Mouse (Mus musculus): ENCODE data around the gene Acvr2a. TPM values are rescaled to one million over a fixed set of nuclear protein-coding genes. Genes with fewer than 3 reads are reported as not detected.
"Not testable (repeated sequence)": the region's sequence is repeated elsewhere in the genome, so short reads cannot be mapped to it uniquely, and the experiment has no call there.

The Acvr2a gene
- total and polyA plus RNA-seq, 2 experiments from 2014 or later = 30.3 to 69.8 TPM

DNA sequence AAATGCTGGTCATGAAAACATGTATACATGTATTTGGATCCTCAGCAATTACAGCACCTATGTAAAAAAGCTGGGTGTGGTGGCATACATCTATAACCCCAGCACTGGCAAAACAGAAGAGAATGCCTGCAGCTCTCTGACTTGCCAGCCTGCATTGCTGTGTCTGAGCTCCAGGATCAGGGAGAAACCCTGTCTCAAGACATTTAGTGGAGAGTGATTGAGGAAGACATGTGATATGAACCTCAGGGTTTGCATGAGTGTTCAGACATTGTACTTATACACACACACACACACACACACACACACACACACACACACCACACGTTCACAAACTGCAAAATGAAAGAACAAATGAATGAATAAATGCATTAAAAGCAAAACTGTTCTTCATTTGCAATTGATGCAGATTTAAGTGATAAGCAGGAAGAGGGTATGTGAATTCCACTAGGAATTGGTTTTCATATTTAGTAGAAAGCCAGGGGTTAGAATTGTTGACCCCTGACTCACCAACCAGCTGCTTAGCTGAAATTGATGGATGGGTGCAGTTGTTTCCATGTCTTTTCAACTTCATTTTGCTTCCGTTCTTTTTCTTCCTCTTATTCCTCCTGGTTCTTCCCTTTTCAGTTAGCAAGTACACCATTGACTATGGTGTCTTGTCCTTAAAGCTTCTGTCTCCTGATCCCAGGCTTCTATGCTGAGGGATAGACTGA lies 32.9 kb downstream of the Acvr2a start:
- TF ChIP-seq CTCF (IDR thresholded peaks at IDR 0.05) = no peak
- Histone ChIP-seq H3K9ac (replicated peaks; ENCODE audit: low read length, poor library complexity, severe bottlenecking) (no peak overlapping the region), H3K27me3 (ENCODE audit: insufficient read depth, low read length) (no peaks in the 10 kb centered on the region), H3K36me3 (ENCODE audit: insufficient read depth, low read length) (no peaks in the 10 kb centered on the region), H3K4me2 (ENCODE audit: low read depth, low read length, poor library complexity, severe bottlenecking) (no peak overlapping the region), H3K27ac (ENCODE audit: low read depth, low read length) (no peak overlapping the region), H3K9me3 (ENCODE audit: low read length) (no peaks in the 10 kb centered on the region), H3K4me3 (ENCODE audit: low read depth, low read length) (no peak overlapping the region), H3K4me1 (ENCODE audit: insufficient read depth, low read length) (no peaks in the 10 kb centered on the region)
- 63% methylated on average over 2 of the region's 2 CpGs for WGBS
- no peak for DNase-seq (ENCODE audit: low spot score)
- ATAC-seq (ENCODE audit: low FRiP score) = no peak

DNA sequence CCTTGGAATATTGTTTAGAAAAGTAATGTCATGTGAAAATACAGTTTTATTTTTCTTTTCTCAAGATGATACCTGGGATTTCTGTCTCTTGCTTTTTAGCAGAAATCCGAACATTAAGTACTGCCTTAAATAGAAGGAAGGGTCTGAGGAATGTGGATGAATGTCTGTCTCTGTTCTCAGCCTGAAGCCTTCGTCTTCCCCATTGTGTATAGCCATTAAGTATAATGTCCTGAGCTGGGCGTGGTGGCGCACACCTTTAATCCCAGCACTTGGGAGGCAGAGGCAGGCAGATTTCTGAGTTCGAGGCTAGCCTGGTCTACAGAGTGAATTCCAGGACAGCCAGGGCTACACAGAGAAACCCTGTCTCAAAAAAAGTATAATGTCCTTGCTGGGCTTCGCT lies 51.7 kb downstream of the Acvr2a start:
- not testable (repeated sequence) for H3K27me3 ChIP-seq (ENCODE audit: insufficient read depth, low read length); H3K4me2 ChIP-seq (ENCODE audit: low read depth, low read length, poor library complexity, severe bottlenecking); DNase-seq (ENCODE audit: low spot score); H3K9ac ChIP-seq (replicated peaks; ENCODE audit: low read length, poor library complexity, severe bottlenecking); H3K36me3 ChIP-seq (ENCODE audit: insufficient read depth, low read length); H3K4me1 ChIP-seq (ENCODE audit: insufficient read depth, low read length); ATAC-seq (ENCODE audit: low FRiP score); H3K9me3 ChIP-seq (ENCODE audit: low read length); H3K4me3 ChIP-seq (ENCODE audit: low read depth, low read length); H3K27ac ChIP-seq (ENCODE audit: low read depth, low read length)
- WGBS = 96% methylated on average over 6 of the region's 6 CpGs

GRCm38 (mm10) chr2:48868199-48868913 lies 54.4 kb downstream of the Acvr2a start:
- DNase-seq (ENCODE audit: low spot score) (no peak), ATAC-seq (ENCODE audit: low FRiP score) (no peak)
- no peak overlapping the region for H3K4me2 ChIP-seq (ENCODE audit: low read depth, low read length, poor library complexity, severe bottlenecking)
- H3K4me1 ChIP-seq (ENCODE audit: insufficient read depth, low read length) = no peaks in the 10 kb centered on the region
- no peaks in the 10 kb centered on the region for H3K9me3 ChIP-seq (ENCODE audit: low read length)
- 90% methylated on average over 5 of the region's 5 CpGs for WGBS
- TF ChIP-seq CTCF (IDR thresholded peaks at IDR 0.05) = no peak
- no peaks in the 10 kb centered on the region for H3K27me3 ChIP-seq (ENCODE audit: insufficient read depth, low read length)
- H3K27ac ChIP-seq (ENCODE audit: low read depth, low read length) = no peak overlapping the region
- no peaks in the 10 kb centered on the region for H3K36me3 ChIP-seq (ENCODE audit: insufficient read depth, low read length)
- no peak overlapping the region for H3K9ac ChIP-seq (replicated peaks; ENCODE audit: low read length, poor library complexity, severe bottlenecking)
- no peak overlapping the region for H3K4me3 ChIP-seq (ENCODE audit: low read depth, low read length)

- H3K4me3 ChIP-seq (ENCODE audit: low read depth, low read length) = no peak overlapping the region
- H3K27me3 ChIP-seq (ENCODE audit: insufficient read depth, low read length) = no peaks in the 10 kb centered on the region
- no peak overlapping the region for H3K4me2 ChIP-seq (ENCODE audit: low read depth, low read length, poor library complexity, severe bottlenecking)
- no peaks in the 10 kb centered on the region for H3K36me3 ChIP-seq (ENCODE audit: insufficient read depth, low read length)
- no peak overlapping the region for H3K9ac ChIP-seq (replicated peaks; ENCODE audit: low read length, poor library complexity, severe bottlenecking)
- H3K4me1 ChIP-seq (ENCODE audit: insufficient read depth, low read length) = no peaks in the 10 kb centered on the region; the same call in 1 of the 2 replicates
- peak; percentile 85 for TF ChIP-seq CTCF (IDR thresholded peaks at IDR 0.05)
- ATAC-seq (ENCODE audit: low FRiP score) (no peak), DNase-seq (ENCODE audit: low spot score) (peak; percentile 91)
- H3K9me3 ChIP-seq (ENCODE audit: low read length) = no peaks in the 10 kb centered on the region
- H3K27ac ChIP-seq (ENCODE audit: low read depth, low read length) = no peak overlapping the region
Measured at GRCm38 (mm10) chr2:48885945-48886344, 72.0 kb downstream of the Acvr2a start.

DNA sequence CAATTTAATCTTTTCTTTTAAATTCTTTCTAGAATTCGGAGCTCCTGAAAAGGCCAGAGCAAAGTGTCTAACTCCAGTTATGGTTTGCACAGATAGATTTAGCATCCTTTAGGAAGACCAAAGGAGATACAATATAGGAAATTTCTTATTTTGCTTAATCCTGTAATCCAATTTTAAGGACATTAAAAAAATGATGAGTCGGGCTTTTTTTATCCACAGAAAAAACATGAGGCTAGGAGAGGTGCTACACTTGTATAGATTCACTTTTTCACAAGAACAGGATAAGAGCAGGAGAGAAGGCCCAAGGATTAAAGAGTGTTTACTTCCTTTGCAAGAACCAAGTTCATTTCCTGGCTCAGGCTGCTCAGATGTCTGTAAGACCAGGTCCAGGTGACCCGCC lies 81.3 kb downstream of the Acvr2a start:
- 82% methylated on average over 3 of the region's 3 CpGs for WGBS
- Histone ChIP-seq H3K4me1 (ENCODE audit: insufficient read depth, low read length) (no peaks in the 10 kb centered on the region), H3K27ac (ENCODE audit: low read depth, low read length) (no peak overlapping the region), H3K4me2 (ENCODE audit: low read depth, low read length, poor library complexity, severe bottlenecking) (no peak overlapping the region), H3K36me3 (ENCODE audit: insufficient read depth, low read length) (peaks cover 11% of the 10 kb centered on the region), H3K9ac (replicated peaks; ENCODE audit: low read length, poor library complexity, severe bottlenecking) (no peak overlapping the region), H3K4me3 (ENCODE audit: low read depth, low read length) (no peak overlapping the region), H3K9me3 (ENCODE audit: low read length) (no peaks in the 10 kb centered on the region), H3K27me3 (ENCODE audit: insufficient read depth, low read length) (no peaks in the 10 kb centered on the region)
- TF ChIP-seq CTCF (IDR thresholded peaks at IDR 0.05) = no peak
- DNase-seq (ENCODE audit: low spot score) (no peak), ATAC-seq (ENCODE audit: low FRiP score) (no peak)

- TF ChIP-seq CTCF (IDR thresholded peaks at IDR 0.05) = peak; percentile 80
- H3K27me3 ChIP-seq (ENCODE audit: insufficient read depth, low read length) = no peaks in the 10 kb centered on the region
- H3K9me3 ChIP-seq (ENCODE audit: low read length) = no peaks in the 10 kb centered on the region
- peak; percentile 58 for DNase-seq (ENCODE audit: low spot score)
- ATAC-seq (ENCODE audit: low FRiP score) = no peak
- no peak overlapping the region for H3K27ac ChIP-seq (ENCODE audit: low read depth, low read length)
- H3K4me1 ChIP-seq (ENCODE audit: insufficient read depth, low read length) = no peaks in the 10 kb centered on the region
- no peak overlapping the region for H3K4me2 ChIP-seq (ENCODE audit: low read depth, low read length, poor library complexity, severe bottlenecking)
- 46% methylated on average over 2 of the region's 2 CpGs for WGBS
- no peak overlapping the region for H3K4me3 ChIP-seq (ENCODE audit: low read depth, low read length)
- peaks cover 6% of the 10 kb centered on the region; the same call in 1 of the 2 replicates for H3K36me3 ChIP-seq (ENCODE audit: insufficient read depth, low read length)
- no peak overlapping the region for H3K9ac ChIP-seq (replicated peaks; ENCODE audit: low read length, poor library complexity, severe bottlenecking)
Measured at GRCm38 (mm10) chr2:48908866-48909265, 95.0 kb downstream of the Acvr2a start.

Measured in midbrain, postnatal 0 days (tissue).